In genomic region chr6:149408833-149409332, GRCm38 (mm10) we compare ENCODE assay signal across 8 mouse cellular contexts. TPM values are rescaled to one million over a fixed set of nuclear protein-coding genes. Genes with fewer than 3 reads are reported as not detected.
DNase-seq lines count a peak whose midpoint lies in the region; ATAC-seq lines count a peak whose summit lies in the region.

Gene Bicd1 (plus strand): TSS chr6:149408886.

- H3K4me1 ChIP-seq in intestine, embryonic 16.5 days (ENCODE audit: control insufficient read depth, insufficient read depth, low read length), result no peaks in the 10 kb centered on the region

- no peaks in the 10 kb centered on the region for H3K27me3 ChIP-seq in intestine, embryonic 16.5 days (replicated peaks; ENCODE audit: control insufficient read depth, insufficient read depth, low read length)

- intact Hi-C loops in gastrocnemius, postnatal 36 days (cut with DNase I), result no loop called here
- intact Hi-C loops in left cerebral cortex, postnatal 25 days (cut with DNase I), result loop anchor here (5.0 kb wide), 1 partner anchor 102 kb away; the partner anchor contains the start of gene Resf1

- H3K4me2 ChIP-seq in intestine, embryonic 16.5 days (ENCODE audit: low read depth, low read length), result peak within 1 kb of the TSS; percentile 69

- under 1% methylated on average over 30 of the region's 30 CpGs for WGBS in intestine, embryonic 16.5 days

- H3K9ac ChIP-seq in intestine, embryonic 16.5 days (ENCODE audit: low read depth, low read length), result peak within 1 kb of the TSS; percentile 73

- peak within 1 kb of the TSS; percentile 68 for H3K4me3 ChIP-seq in intestine, embryonic 16.5 days (ENCODE audit: low read length)

- H3K27ac ChIP-seq in intestine, embryonic 16.5 days (ENCODE audit: low read length), result peak within 1 kb of the TSS; percentile 67

- peak; percentile 60 for DNase-seq in adrenal gland, adult 8-10 months
- peak; percentile 68 for DNase-seq in embryo, embryonic 11.5 days (ENCODE audit: low read depth, low spot score)
- peak; percentile 10 to 31 for DNase-seq in gastrocnemius, postnatal 36 days
- peak; percentile 89 to 97 for DNase-seq in left cerebral cortex, postnatal 25 days (ENCODE audit: low spot score in 2 of 2)
- peak; percentile 91 for DNase-seq in mesoderm, embryonic 11.5 days (ENCODE audit: low read depth, low spot score)
- peak; percentile 89 to 91 for DNase-seq in right cerebral cortex, postnatal 36 days (ENCODE audit: low spot score in 2 of 2)
- DNase-seq in yolk sac, embryonic 10.5 days (ENCODE audit: low spot score), result peak; percentile 74

- no peaks in the 10 kb centered on the region for H3K36me3 ChIP-seq in intestine, embryonic 16.5 days (ENCODE audit: control insufficient read depth, insufficient read depth, low read length)

- no peaks in the 10 kb centered on the region for H3K9me3 ChIP-seq in intestine, embryonic 16.5 days (ENCODE audit: control insufficient read depth, low read length)

- ATAC-seq in intestine, embryonic 16.5 days, result peak; percentile 99

RNA-seq across cellular contexts. Expression of gene Bicd1, which starts in this region (rescaled TPM):
- total RNA-seq in adrenal gland, adult 8-10 months (2022), result 10 to 100 TPM in 1 of 4 experiments, 1 to 10 TPM in 3; 4.9 to 10.5 (median 8.4) TPM
- under 1 TPM; 0.57 to 0.64 TPM for total RNA-seq in gastrocnemius, postnatal 36 days (2021)
- polyA plus RNA-seq in intestine, embryonic 16.5 days (2015; fragmentation: Nextera tagmentation; extraction: Ambion mirVana), result 10.9 and 11.4 TPM in 2 replicates
- 10 to 100 TPM; 52.4 to 56.3 TPM for total RNA-seq in left cerebral cortex, postnatal 25 days (2021)

Comparison
In these comparisons a context has a peak if more than half of its experiments do, and no peak if none do; other contexts are left out.
1. Peak in every context shown above with its lines: DNase-seq, ATAC-seq, H3K4me3 ChIP-seq and H3K27ac ChIP-seq.
2. RNA of gene Bicd1 (total RNA-seq): 52.4 to 56.3 TPM in left cerebral cortex, postnatal 25 days; 4.9 to 10.5 TPM in adrenal gland, adult 8-10 months and 0.57 to 0.64 TPM in gastrocnemius, postnatal 36 days; every median in the first group is over 4 times any median in the second.
3. Peak in DNase-seq in gastrocnemius, postnatal 36 days; RNA of the gene not detected or under 1 TPM.
4. DNase-seq: peak in every context shown above with its lines; median percentile 93 in left cerebral cortex, postnatal 25 days; 91 in mesoderm, embryonic 11.5 days; 90 in right cerebral cortex, postnatal 36 days; 74 in yolk sac, embryonic 10.5 days; 68 in embryo, embryonic 11.5 days; 60 in adrenal gland, adult 8-10 months; 20 in gastrocnemius, postnatal 36 days.